Comparison of ENCODE assay signal across 8 mouse cellular contexts in genomic region chr6:101354230-101354881, GRCm38 (mm10). TPM values are rescaled to one million over a fixed set of nuclear protein-coding genes. Genes with fewer than 3 reads are reported as not detected.
DNase-seq lines count a peak whose midpoint lies in the region; ATAC-seq lines count a peak whose summit lies in the region.

No protein-coding gene starts in this region.

- H3K27ac ChIP-seq in forebrain, embryonic 14.5 days (ENCODE audit: low read depth, low read length), result no peak overlapping the region
- 0 out of 2 replicates have a peak overlapping the region, but pooled peaks have one; percentile 3 for H3K27ac ChIP-seq in hindbrain, embryonic 13.5 days

- H3K27me3 ChIP-seq in forebrain, embryonic 14.5 days (replicated peaks; ENCODE audit: control insufficient read depth, insufficient read depth, low read length), result no peaks in the 10 kb centered on the region
- H3K27me3 ChIP-seq in hindbrain, embryonic 13.5 days, result no peaks in the 10 kb centered on the region

- H3K4me2 ChIP-seq in forebrain, embryonic 14.5 days (ENCODE audit: low read length), result 0 out of 2 replicates have a peak overlapping the region, but pooled peaks have one; percentile 5
- no peak overlapping the region for H3K4me2 ChIP-seq in hindbrain, embryonic 13.5 days

- ATAC-seq in forebrain, embryonic 14.5 days, result peak; percentile 80
- peak; percentile 55; the same call in 1 of the 2 replicates for ATAC-seq in hindbrain, embryonic 13.5 days (ENCODE audit: low FRiP score)

- no peaks in the 10 kb centered on the region for H3K36me3 ChIP-seq in forebrain, embryonic 14.5 days (ENCODE audit: control insufficient read depth, insufficient read depth, low read length)
- H3K36me3 ChIP-seq in hindbrain, embryonic 13.5 days, result no peaks in the 10 kb centered on the region

- peaks cover 20% of the 10 kb centered on the region for H3K4me1 ChIP-seq in forebrain, embryonic 14.5 days (ENCODE audit: control insufficient read depth, insufficient read depth, low read length)
- peaks cover 32% of the 10 kb centered on the region for H3K4me1 ChIP-seq in hindbrain, embryonic 13.5 days (replicated peaks)

- DNase-seq in heart, adult 11 months, result peak; percentile 96
- no peak for DNase-seq in heart, adult 8-10 months (ENCODE audit: low spot score)
- peak; percentile 79 for DNase-seq in forebrain, embryonic 14.5 days (ENCODE audit: low spot score)
- peak; percentile 73 to 81 for DNase-seq in right cerebral cortex, postnatal 10 days (ENCODE audit: low spot score in 2 of 2)
- DNase-seq in cerebellum, adult 11-12 months, result no peak
- DNase-seq in adrenal gland, postnatal 4 days (ENCODE audit: low spot score in 2 of 2), result no peak
- no peak for DNase-seq in lung, postnatal 10 days

- WGBS in forebrain, embryonic 14.5 days, result 26% methylated on average over 8 of the region's 8 CpGs
- 51% methylated on average over 8 of the region's 8 CpGs for WGBS in hindbrain, embryonic 13.5 days

- H3K4me3 ChIP-seq in forebrain, embryonic 14.5 days (ENCODE audit: low read depth, low read length), result no peak overlapping the region
- no peak overlapping the region for H3K4me3 ChIP-seq in hindbrain, embryonic 13.5 days

- H3K9me3 ChIP-seq in forebrain, embryonic 14.5 days (replicated peaks; ENCODE audit: control insufficient read depth, low read length), result no peaks in the 10 kb centered on the region
- H3K9me3 ChIP-seq in hindbrain, embryonic 13.5 days, result no peaks in the 10 kb centered on the region

- H3K9ac ChIP-seq in forebrain, embryonic 14.5 days (ENCODE audit: low read length), result no peak overlapping the region
- H3K9ac ChIP-seq in hindbrain, embryonic 13.5 days, result no peak overlapping the region

RNA-seq across cellular contexts. Expression of gene Pdzrn3, which starts 23.3 kb away (rescaled TPM):
- 10 to 100 TPM; 25.9 to 30.4 (median 28.3) TPM for total RNA-seq in heart, adult 8-10 months (2022)
- 16.5 and 17.0 TPM in 2 replicates for polyA plus RNA-seq in forebrain, embryonic 14.5 days (2014; fragmentation: Nextera tagmentation; extraction: Ambion mirVana)
- polyA plus RNA-seq in hindbrain, embryonic 13.5 days (2015; fragmentation: Nextera tagmentation; extraction: Ambion mirVana), result 27.5 and 28.8 TPM in 2 replicates
- total RNA-seq in adrenal gland, postnatal 4 days (2021), result 10 to 100 TPM; 22.8 to 23.0 TPM

Comparison
In these comparisons a context has a peak if more than half of its experiments do, and no peak if none do; other contexts are left out.
1. DNase-seq: peak in heart, adult 11 months (single experiment), forebrain, embryonic 14.5 days (single experiment) and right cerebral cortex, postnatal 10 days (2 of 2); none in heart, adult 8-10 months (single experiment), cerebellum, adult 11-12 months (single experiment), adrenal gland, postnatal 4 days (0 of 2) and lung, postnatal 10 days (single experiment).